Mouse (Mus musculus) R1 (cell line): ENCODE results near the gene Cep128.
A peak's percentile ranks its signal among the peaks of the same experiment; 100 is the strongest.

Source experiments
- DNase-seq: peaks from one replicate; pipeline ENCODE4 v3.0.0-alpha.2; 2018; ENCODE audit warnings: low read depth, low spot score

Gene Cep128

DNA sequence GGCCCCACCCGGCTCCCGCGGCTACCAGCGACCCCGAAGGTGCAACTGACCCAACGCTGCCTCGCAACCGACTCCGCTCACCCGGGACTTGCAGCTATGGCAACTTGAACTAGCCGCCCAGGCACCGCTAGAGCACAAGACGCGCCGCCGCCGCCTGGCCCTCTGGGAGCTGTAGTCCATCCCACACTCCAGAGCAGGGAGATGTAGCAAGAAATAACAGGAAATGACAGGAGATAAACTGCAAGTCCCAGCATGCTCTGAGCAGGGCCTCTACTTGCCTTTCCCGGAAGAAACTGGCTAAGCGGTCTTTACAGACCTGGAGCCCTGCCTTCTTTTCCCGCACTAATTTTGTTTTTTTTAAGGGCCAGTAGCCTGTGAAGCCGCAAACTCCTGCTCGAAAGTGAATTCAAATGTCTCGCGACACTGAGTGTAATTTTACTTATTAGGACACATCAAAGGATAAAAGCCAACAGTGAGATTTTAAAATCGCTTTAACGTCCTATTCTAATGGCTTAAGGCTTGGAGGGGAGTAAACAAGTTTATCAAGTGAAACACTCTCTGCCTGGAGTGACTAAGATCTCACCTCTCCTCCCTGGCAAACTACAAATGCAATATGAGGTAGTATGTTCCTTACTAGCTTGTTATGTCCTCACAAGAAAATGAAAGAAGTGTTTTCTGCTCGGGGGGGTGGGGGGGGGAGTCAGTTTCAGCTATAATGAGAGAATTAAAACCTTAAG is at the start of gene Cep128, which contains the start of gene Tshr:
TSS of gene Cep128 (minus strand) at position 129 of the 737 bp plus-strand sequence.
TSS of gene Tshr (plus strand) at position 283 of the 737 bp plus-strand sequence.
- DNase-seq = peak; percentile 98

DNA sequence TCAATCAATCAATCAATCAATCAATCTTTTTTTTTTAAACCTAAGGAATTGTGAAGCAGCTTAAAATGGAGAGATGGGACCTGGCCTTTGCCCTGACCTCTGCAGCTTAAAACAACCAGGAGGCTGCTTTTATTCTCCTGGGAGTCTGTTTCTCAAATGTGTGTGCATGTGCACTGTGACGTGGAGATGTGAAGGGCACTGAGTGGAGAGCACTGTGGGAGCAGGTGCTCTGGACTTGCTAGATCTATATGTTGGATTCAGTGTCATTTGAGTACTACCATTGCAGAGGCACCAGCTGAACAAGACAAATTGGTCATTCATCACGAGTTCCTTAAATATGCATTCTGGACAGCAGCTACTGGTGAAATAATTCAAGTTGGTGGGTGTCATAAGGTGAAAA is 42.9 kb upstream of the Cep128 start:
- no peak for DNase-seq

DNA sequence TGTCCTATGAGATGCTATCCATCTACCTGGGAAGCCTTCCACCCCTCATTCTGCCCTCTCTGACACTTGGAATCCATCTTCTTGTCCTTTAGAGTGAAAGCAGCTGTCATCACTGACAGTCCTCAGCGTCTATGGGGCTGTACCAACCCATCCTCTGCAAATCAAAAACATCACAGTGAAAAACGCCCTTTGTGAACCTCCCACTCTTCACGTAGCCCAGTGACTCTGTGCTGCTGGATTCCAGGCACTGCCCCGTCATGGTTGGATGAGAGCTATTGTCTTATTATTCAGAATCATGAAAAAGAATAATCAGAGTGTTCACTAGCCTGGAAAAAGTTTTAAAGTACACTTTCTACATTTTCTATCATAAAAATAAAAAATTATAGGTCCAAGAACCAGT is 42.3 kb upstream of the Cep128 start:
- no peak for DNase-seq

DNA sequence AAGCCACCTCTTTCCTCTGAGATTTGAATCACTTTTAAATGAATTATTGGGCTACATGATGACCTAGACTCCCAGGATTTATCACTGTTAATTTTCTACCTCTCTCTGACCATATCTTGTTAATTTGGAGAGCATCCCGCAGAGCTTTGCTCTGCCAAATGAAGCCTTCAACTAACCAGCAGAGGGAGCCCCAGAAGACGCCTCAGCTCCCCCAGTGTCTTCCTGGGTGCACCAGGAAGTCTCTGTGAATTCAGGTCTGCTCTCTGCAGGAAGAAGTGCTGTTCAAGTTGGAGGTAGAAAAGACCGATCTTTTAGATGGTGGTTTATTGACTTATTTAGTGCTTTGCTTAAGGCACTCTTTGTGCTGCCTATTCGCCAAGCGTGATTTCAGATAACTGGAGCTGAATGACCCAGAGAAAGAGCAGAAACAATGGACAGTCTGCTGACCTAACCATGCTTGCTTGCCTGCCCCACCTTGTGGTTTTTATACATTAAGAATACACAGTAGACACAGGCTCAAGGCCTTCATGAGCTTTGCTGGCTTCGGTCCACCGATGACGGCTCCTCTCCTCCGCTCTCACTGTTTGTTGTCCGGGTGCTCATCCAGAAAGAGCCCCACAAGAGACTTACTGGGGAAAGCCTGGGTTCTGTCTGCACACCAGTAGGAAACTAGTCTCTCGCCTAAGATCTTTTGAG is 39.1 kb upstream of the Cep128 start:
- DNase-seq = peak; percentile 53

DNA sequence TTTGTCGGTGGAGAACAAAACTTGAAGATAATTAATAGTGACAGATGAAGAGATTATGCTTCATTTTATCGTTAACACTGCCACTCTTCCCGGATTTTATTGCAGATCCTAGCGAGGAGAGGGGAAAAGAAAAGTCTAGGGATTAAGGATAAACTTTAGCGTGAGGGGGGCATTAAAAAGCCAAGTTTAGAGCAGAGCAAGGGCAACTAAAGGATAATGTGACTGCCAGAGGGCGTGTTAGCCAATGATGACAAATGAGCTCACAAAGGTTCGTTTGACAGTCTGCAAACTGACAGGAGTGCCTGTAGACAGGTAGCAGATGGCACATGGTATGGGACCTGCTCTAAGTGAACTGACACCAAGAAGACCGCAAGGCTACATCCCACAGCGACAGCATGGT is 37.1 kb upstream of the Cep128 start:
- DNase-seq = no peak

DNA sequence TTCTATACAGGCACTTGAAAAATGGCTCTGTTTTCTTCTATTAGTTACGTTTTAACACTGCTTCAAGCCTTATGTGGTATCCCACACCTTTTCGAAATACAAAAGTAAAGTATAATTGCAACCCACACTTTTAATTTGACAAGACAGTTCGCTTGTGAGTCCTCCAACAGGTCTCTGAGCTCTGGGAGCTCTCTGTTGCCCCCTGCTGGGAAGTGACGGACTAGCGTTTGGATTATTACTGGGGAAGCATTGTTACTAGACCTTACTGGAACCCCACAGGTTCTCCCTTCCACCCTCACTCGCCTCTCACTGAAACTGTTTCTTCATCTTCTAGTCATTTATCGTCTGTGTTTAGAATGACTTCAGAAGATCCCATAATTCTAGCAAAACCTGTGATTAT is 34.6 kb upstream of the Cep128 start:
- DNase-seq = peak; percentile 72

DNA sequence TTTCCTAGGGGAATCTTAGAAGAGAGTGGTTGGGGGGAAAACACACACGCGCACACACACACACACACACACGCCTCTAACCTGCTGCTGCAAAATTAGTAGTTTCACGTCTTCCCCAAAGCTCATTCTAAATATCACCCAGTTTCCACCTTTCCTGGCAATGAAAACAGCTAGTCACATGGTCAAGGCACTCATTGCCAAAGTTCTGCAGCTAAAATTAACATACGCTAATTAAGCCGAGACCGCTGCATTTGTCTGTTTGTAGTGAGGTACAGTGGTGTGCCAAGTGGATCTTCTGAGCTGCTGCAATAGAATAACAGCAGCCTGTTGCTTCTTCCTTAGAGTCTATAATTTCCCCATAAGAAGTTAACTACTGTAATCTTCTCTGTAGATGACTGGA is 32.6 kb upstream of the Cep128 start:
- DNase-seq = peak; percentile 4

DNA sequence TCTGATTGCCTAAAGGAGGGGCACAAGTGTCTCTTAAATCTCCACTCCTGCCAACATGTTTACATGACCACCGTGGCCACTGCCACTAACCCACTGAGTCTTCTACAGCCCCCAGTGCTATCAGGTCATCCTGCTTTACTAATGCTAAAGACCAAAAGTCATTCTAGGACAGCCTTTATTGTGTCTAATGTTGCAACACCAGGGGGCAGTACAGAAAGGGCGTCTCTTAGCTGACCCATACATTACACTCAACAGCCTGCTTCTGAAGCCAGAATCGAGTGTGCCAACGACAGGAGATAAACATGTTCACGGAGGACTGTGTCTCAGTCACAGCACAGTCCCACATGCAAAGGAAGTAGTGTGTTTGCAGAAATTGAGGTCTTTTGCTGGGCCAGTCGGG is 30.9 kb upstream of the Cep128 start:
- peak; percentile 18 for DNase-seq

DNA sequence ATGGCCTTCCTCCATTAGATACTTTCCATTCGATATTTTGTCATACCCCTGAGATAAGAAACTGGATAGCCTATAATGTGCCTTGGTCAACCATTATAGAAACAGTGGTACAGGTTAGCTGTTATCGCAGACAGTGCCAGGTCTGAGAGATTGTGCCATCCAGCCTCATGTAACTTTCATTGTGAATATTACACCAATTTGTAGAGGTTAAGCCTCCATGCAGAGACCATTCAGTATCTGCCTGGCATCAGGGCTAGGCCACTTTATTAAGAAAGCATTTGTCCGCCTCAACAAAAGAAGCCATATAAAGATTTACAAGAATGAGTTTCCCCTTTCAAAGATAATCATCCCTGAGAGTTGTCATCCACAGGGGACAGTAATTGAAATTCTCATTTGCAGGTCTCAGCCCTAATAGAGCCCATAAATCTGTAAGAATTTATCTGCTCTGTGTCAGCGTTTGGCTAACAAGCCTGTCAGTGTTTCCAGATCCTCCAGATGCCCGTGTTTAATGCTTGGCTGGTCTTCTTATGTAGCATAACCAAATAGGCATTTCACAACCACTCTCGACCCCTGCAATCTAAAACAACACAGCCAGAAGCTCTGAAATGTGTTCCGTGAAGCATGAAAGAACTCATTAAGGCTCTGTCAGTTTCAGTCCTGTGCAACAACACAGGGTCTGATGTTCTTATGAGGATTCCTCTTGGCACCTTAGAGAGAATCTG is 28.4 kb upstream of the Cep128 start:
- DNase-seq = no peak

DNA sequence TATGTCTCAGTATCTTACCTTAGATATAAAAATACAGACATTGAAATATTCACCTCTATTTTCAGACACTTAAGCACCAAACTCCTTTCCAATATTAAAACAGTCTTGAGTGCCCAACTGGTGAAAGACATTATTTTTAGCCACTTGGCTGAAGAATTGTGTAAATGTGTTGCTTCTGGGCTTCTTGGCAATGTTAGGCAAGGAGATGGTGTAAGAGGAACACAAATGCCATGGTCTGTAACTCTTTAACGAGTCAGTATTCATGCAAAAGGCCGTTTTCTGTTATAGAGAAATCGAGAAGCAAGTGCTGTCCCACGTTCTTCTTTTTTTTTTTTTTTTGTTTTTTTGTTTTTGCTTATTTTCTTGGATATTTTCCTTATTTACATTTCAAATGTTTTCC is 26.1 kb upstream of the Cep128 start:
- no peak for DNase-seq

DNA sequence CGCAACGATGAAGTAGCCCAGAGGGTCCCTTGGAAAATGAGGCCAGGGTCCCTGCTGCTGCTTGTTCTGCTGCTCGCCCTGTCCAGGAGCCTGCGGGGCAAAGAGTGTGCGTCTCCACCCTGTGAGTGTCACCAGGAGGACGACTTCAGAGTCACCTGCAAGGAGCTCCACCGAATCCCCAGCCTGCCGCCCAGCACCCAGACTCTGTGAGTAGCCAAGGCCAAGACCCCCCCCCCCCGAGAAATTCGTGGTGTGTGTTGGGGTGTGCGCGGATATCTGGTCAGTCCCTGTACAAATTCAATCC is 16.8 kb upstream of the Cep128 start:
- no peak for DNase-seq

DNA sequence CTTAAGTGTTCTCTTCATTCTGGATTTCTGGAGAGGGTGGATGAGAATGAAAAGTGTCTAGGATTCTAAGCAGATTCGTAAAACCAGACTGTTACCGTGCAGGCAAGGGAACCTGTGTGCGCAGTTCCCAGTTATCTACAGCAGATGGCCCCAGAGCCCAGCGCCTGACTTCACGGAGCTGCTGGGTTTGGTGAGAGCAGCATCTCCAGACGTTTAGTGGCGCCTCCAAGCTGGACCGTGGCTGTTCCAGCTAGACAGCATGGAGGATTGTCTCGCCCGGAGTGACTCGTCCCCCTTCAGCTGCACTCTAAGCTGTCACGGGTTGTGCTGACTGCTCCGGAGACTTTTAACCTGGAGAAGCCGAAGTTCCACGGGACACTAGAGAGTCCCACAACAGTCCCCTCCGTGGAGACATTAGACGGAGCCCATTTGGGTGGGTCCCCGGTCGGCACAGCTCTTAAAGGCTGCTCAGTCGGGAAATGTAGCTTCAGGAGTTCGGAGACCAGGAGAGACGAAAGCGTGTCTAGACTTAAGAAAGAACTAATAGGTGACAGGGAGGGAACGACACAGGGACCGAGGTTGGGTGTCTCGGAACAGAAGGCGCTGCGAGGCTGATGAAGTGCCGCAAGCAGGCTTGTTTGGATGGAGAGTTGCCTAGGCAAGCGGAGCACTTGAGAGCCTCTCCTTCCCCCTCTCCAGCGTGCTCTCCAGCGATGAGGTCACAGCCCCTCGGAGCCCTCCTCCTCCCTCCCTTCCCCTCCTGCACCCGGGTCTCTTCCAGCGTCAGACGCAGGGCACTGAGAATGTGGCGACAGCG is 16.2 kb upstream of the Cep128 start:
- peak; percentile 86 for DNase-seq

DNA sequence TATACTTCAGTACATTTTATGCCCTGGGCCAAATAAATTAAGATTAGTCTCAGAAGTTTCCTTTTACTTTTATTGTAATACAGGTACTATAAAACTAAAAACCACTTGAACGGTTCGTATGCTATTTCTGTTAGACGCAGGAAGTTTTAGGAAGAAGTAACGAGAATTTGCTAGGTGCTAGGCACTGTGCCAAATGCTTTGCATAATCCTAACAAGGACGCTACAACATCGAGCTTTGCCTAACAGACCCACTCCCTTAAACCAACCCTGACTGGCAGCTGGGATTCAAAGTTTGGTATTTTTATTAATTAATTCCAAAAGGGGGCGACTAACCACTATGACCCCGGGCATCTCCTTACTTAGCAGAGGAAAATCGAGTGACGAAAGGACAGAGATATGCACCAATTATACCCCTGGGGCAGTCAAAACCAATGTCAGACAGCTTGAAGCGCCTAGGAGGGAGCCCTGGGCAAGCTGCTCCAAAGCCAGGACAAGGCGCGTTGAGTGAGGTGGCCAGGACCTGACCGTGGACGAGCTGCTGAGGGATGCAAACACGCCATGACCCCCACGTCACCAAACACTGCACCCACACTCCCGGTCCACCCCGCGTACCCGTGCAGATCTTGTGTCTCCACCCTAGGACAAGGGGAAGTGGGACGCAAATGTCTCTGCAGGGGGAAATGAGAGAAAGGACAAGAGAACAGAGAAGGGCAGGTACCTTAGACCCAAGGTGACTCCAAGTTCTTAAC is 519 bp downstream of the Cep128 start:
- DNase-seq = no peak

DNA sequence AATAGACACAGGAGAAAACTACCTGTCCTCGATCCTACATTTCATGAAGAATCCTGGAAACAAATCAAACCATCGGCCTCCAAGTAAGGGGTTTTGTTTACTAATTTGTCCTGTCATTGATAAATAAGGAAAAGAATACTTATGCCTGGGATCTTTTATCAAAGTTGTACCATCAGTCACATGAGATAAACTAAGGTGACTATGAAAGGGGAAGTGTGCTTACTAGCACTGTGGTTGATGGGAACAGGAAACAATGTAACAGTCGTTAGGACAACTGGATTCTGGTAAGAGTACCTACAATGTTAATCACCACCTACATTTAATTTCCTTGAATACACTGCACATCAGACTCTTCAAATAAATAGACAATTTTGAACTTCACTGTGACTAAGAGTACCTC is 15.0 kb downstream of the Cep128 start:
- DNase-seq = no peak

DNA sequence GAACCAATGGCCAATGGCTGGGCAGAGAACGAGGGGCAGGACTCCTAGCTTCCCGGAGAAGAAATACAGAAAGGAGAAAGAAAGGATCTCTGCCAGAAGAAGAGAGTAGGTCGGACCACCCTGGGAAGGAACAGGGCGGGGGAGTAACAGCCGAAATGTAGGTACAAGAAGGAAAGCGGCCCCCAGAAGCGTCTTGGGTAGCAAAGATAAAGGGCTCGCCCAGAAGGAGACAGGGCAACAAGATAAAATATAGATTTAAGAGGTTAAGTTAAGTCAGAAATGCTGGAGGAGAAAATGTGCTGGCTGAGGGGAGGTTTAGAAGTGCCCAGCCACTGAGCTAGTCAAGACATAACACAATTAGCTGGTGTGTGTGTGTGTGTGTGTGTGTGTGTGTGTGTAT is 30.4 kb downstream of the Cep128 start:
- no peak for DNase-seq

DNA sequence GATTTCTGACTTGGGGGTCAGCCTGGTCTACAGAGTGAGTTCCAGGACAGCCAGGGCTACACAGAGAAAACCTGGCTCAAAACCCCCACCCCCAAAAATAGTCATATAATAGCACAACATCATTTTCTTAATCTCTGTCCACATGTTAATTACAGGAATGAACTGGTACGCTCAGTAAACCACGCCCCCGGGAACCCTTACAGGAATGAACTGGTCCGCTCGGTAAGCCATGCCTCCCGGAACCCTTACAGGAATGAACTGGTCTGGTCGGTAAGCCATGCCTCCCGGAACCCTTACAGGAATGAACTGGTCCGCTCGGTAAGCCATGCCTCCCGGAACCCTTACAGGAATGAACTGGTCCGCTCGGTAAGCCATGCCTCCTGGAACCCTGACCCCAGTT is 45.6 kb downstream of the Cep128 start:
- DNase-seq = peak; percentile 78

DNA sequence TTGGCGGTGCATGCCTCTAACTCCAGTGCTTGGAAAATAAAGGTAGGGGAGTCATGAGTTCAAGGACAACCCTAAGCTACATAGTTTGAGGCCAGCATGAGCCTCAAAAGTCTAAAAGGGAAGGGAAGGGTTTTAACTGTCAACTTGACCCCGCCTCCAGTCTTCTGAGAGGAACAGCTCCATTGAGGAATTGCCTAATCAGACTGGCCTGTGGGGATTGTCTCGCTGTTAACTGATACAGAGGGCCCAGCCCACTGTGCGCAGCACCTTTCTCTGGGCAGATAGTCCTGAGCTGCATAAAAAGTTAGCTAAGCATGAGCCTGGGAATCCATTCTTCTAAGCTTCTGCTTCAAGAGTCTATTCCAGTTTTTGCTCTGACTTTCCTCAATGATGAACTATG is 56.7 kb downstream of the Cep128 start:
- DNase-seq = no peak

DNA sequence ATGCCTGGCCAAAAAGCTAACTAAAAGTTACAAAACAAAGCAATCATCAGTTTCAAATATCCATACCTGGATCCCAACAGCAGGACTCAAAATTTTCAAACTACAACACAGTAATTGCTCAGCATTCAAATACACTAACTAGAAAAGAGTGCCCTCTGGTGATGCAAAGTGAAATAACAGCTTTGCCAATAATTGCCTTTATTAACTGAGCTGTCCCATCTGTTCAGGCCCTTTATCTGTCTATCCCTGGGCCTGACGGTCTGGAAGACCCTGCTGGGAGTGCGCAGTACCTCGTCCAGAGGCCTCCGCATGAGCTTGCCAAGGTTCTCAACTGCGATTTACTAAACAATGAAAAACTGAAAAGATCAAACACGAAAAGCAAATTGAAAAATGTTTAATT is 58.1 kb downstream of the Cep128 start:
- peak; percentile 50 for DNase-seq

DNA sequence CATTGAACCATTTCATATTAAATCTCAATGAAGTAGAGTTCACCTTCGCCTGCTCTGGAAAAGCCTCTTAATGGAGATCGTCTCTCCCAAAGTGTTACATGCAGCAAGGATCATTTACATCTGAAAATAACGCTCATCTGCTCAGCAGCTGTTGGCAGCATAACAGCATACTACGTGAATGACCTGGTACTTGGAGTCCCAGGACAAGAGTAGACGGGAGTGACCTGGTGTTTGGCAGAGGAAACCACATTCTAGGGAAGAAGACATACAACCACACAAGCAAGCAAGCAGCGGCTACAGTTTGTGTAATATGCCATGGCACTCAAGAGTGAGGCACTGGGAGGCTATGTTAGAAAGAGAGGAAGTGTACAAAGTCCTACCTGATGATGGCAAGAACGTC is 69.2 kb downstream of the Cep128 start:
- no peak for DNase-seq

DNA sequence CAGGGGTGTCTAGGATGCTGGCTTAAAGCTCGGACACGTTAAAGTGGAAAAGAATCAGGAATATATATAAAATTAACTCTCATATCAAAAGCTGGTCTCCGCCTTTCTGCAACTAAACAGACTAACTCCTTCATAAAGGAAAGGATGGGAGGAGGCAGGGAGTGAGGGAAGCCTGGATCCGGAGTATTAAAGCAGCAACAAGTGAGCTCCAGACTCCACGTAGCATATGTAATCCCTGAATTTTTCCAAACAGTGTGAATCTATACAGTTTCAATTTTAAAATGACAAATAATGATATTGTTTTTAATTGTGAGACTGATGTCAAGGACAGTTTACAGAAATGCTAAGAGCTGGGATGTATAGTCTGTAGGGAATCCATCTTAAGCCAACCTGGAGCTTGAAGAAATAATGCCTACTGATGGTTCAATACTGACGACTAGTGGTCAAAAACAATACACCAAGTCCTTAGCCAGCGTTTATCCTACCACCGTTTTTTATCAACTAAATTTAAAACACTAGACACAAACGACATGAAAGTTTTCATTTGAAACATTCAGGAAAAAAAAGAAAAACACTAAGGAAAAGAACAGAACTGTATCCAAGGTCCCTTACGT is 70.1 kb downstream of the Cep128 start:
- DNase-seq = peak; percentile 43

DNA sequence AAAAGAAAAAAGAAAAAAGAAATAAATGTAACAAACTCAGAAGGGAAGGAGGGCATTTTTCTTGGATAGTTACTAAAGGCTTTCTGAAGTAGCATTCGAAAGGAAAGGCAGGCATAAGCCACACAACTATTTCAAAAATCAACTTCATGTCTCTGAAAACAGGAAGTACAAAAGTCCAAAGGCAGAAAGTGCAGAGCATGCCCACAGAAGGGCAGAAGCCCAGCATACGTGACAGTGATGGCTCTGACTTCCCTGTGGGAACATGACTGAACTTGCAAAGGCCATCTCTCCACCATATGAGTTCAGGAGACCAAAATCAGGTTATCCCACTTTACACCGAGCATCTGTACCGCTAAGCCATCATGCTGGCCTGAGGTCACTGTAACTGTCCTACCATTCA is 71.6 kb downstream of the Cep128 start:
- no peak for DNase-seq
